Mouse (Mus musculus) cerebellum, adult 2 months (tissue): ENCODE data around the gene Olfr464.

Source experiments
- CTCF ChIP-seq: fragments of 200-500 bp; IDR thresholded peaks from 2 replicates; pipeline ENCODE4 v1.5.1; 2011; ENCODE audit warnings: low read depth, mild to moderate bottlenecking, control low read depth, low read length, moderate library complexity, borderline replicate concordance; ENCODE audit not compliant: insufficient read depth
- POLR2A ChIP-seq: fragments of 200-500 bp; IDR thresholded peaks from 2 replicates; pipeline ENCODE4 v1.6.1; 2011; ENCODE audit warnings: low read length, control low read depth, borderline replicate concordance; ENCODE audit not compliant: insufficient read depth

DNA sequence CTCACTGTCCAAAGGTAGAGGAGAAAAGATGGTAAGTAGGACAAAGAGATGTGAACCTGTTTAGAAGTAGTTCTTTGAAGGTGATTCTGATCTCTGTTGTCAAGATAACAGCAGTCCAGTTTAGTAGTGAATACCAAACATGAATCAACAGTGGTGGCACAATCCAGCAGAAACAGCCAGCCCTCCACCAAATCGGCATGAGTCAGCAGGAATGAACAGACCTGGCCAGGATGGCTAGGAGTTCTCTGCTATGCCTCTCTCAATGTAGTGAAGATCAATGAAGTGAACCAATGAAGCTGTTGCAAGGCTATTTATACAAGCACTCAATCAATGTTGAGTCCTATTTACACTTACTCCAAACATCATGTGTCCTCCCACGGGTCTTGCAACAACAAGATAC, 9.6 kb upstream of the Olfr464 start:
- no peak for TF ChIP-seq CTCF
- TF ChIP-seq POLR2A, result no peak
